Mouse (Mus musculus): ENCODE data around the gene Gm17949. TPM values are rescaled to one million over a fixed set of nuclear protein-coding genes. Genes with fewer than 3 reads are reported as not detected.

The Gm17949 gene
- polyA plus RNA-seq (2016; fragmentation: Nextera tagmentation; extraction: Ambion mirVana) = 0.22 and 0.43 TPM in 2 replicates

DNA sequence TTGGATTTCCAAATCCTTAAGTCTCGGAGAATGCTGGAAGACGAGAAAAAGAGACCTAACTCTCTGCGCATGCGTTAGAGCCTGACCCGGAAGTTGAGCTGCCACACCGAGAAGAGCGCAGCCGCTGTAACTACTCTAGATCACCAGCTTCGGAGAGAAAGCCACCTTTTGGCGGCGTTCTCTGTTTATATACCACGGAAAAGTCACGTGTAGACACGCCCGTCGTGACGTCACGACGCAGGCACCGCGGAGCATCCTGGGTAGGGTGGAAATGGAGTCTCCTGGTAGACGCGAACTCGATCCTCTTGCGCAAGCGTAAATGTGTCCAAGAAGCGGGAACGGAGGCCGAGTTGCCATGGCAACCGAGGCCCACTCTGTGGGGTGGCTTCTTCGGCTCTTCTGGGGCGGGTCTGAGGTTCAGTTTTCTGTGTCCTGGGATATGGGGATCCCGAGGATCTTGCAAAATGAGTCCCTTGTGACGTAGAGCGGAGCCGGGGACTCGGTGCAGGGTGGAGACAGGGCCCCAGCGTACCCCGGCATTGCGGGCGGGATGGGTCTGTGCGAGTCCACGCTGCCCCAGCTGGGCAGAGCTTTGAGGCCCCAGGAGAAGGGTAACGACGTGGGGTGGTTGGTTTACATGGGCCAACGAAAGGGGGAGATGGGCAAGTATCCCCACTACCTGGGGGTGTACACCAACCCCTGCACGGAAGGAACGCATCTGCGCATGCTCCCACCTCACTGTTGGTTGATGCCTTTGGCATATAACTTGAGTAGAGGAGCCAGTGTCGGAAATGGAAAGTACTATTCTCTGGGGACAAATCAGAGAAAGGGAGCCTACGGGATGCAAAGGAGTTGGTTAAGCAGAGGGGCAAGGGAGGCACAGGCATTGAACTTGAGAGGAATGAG lies at the start of gene Gm17949, which contains the start of gene Gtf2f1:
Gene Gm17949 (plus strand): TSS at position 234 of the 906 bp plus-strand sequence.
Gene Gtf2f1 (minus strand): TSS at position 53 of the 906 bp plus-strand sequence.
- peak within 1 kb of the TSS; percentile 75 for H3K27ac ChIP-seq (ENCODE audit: poor library complexity, severe bottlenecking)
- H3K9me3 ChIP-seq (replicated peaks) = no peaks in the 10 kb centered on the region
- ATAC-seq (ENCODE audit: insufficient number of reproducible peaks, low FRiP score) = peak; percentile 93
- peak within 1 kb of the TSS; percentile 93 for H3K4me2 ChIP-seq
- no peaks in the 10 kb centered on the region for H3K27me3 ChIP-seq (replicated peaks)
- H3K4me1 ChIP-seq (replicated peaks) = peaks cover 15% of the 10 kb centered on the region
- peak within 1 kb of the TSS; percentile 86 for H3K4me3 ChIP-seq
- peaks cover 29% of the 10 kb centered on the region for H3K36me3 ChIP-seq
- WGBS = under 1% methylated on average over 51 of the region's 51 CpGs
- H3K9ac ChIP-seq = peak within 1 kb of the TSS; percentile 87

- Histone ChIP-seq H3K4me1 (replicated peaks) (no peaks in the 10 kb centered on the region), H3K4me2 (no peak overlapping the region), H3K36me3 (no peaks in the 10 kb centered on the region), H3K27me3 (replicated peaks) (peaks cover 4% of the 10 kb centered on the region; the same call in 1 of the 2 replicates), H3K9ac (no peak overlapping the region), H3K9me3 (replicated peaks) (0 out of 2 replicates have a peak, but pooled peaks cover 3% of the 10 kb centered on the region), H3K4me3 (no peak overlapping the region), H3K27ac (ENCODE audit: poor library complexity, severe bottlenecking) (no peak overlapping the region)
- WGBS = 85% methylated on average over 4 of the region's 4 CpGs
- no peak for ATAC-seq (ENCODE audit: insufficient number of reproducible peaks, low FRiP score)
These were observed 49.4 kb upstream of the Gm17949 start for GRCm38 (mm10) chr17:56961880-56962279.

DNA sequence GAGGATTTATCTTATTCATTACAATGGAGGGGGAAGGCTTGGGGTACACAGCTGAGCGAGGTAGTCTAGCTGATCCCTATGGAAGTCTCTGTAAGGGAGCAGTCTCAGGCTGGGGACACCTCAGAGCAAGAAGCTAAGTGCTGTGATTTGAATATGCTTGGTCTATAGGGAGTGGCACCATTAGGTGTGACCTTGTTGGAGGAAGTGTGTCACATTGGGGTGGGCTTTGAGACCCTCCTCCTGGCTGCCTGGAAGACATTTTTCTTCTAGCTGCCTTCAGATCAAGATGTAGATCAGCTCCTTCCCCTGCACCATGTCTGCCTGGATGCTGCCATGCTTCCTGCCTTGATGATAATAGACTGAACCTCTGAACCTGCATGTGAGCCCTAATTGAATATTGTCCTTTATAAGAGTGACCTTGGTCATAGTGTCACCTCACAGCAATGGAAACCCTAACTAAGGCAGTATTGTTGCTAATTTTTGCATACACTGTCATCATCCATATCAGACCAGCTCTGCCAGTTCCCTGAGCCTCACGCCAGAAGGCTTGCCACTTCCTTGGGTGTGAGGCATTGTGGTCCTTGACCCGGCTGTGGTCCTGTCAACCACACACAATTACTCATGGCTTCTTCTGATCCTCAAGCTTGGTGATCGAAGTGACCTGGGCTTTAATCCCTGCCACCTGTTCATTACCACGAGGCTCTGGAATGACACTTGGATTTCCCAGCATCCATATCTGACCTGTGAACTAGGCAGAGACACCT lies 48.4 kb upstream of the Gm17949 start:
- WGBS = 61% methylated on average over 5 of the region's 5 CpGs
- Histone ChIP-seq H3K27ac (ENCODE audit: poor library complexity, severe bottlenecking) (no peak overlapping the region), H3K27me3 (replicated peaks) (peaks cover 4% of the 10 kb centered on the region; the same call in 1 of the 2 replicates), H3K4me3 (no peak overlapping the region), H3K4me1 (replicated peaks) (no peaks in the 10 kb centered on the region), H3K4me2 (no peak overlapping the region), H3K9ac (no peak overlapping the region), H3K36me3 (no peaks in the 10 kb centered on the region), H3K9me3 (replicated peaks) (0 out of 2 replicates have a peak, but pooled peaks cover 3% of the 10 kb centered on the region)
- ATAC-seq (ENCODE audit: insufficient number of reproducible peaks, low FRiP score) = no peak

DNA sequence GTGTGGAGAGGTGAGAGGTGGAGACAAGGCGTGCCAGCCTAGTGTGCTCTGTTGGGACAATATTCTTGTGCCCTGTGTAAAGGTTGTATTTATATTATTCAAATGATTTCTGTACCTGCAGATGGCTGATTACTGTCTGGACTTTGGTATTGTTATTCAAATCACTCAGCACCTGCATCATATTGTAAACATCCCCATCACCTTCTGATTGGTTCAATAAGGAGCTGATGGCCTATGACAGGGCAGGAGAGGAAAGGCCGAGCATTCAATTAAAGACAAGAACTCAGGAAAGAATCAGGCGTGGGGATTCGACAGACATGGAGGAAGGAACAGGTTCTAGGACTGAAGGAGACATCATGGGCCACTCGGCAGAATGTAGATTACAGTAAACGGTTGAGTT lies 47.6 kb upstream of the Gm17949 start:
- WGBS = 74% methylated on average over 6 of the region's 6 CpGs
- Histone ChIP-seq H3K4me3 (no peak overlapping the region), H3K4me2 (no peak overlapping the region), H3K4me1 (replicated peaks) (no peaks in the 10 kb centered on the region), H3K9ac (no peak overlapping the region), H3K27ac (ENCODE audit: poor library complexity, severe bottlenecking) (no peak overlapping the region), H3K36me3 (no peaks in the 10 kb centered on the region), H3K27me3 (replicated peaks) (peaks cover 4% of the 10 kb centered on the region; the same call in 1 of the 2 replicates), H3K9me3 (replicated peaks) (0 out of 2 replicates have a peak, but pooled peaks cover 3% of the 10 kb centered on the region)
- no peak for ATAC-seq (ENCODE audit: insufficient number of reproducible peaks, low FRiP score)

DNA sequence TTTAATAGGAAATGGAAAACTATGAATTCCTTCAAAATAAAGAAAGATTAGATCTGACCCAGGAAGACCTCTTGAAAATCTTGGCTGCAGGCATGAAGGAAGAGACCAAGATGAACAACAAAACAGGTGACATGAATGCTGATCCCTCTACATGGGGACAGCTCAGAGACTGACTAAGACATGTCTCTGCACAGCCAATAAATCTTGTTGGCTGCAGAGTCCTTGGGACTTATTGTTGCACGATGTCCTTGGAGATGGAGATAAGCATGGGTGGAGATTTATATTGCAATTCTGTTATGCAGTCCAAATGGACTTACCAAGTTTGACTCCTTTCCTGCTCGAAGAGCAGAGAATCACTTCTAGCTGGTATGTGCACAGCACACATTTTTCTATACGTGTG lies 41.9 kb upstream of the Gm17949 start:
- no peak overlapping the region for H3K4me3 ChIP-seq
- H3K27me3 ChIP-seq (replicated peaks) = peaks cover 8% of the 10 kb centered on the region; the same call in 1 of the 2 replicates
- H3K36me3 ChIP-seq = no peaks in the 10 kb centered on the region
- no peak for ATAC-seq (ENCODE audit: insufficient number of reproducible peaks, low FRiP score)
- 60% methylated on average over 3 of the region's 3 CpGs for WGBS
- H3K4me2 ChIP-seq = no peak overlapping the region
- H3K4me1 ChIP-seq (replicated peaks) = no peaks in the 10 kb centered on the region
- H3K9me3 ChIP-seq (replicated peaks) = no peaks in the 10 kb centered on the region
- no peak overlapping the region for H3K9ac ChIP-seq
- no peak overlapping the region for H3K27ac ChIP-seq (ENCODE audit: poor library complexity, severe bottlenecking)

- no peaks in the 10 kb centered on the region for H3K4me1 ChIP-seq (replicated peaks)
- no peak overlapping the region for H3K27ac ChIP-seq (ENCODE audit: poor library complexity, severe bottlenecking)
- H3K9me3 ChIP-seq (replicated peaks) = no peaks in the 10 kb centered on the region
- H3K27me3 ChIP-seq (replicated peaks) = peaks cover 7% of the 10 kb centered on the region; the same call in 1 of the 2 replicates
- WGBS = 52% methylated on average over 5 of the region's 5 CpGs
- no peak for ATAC-seq (ENCODE audit: insufficient number of reproducible peaks, low FRiP score)
- H3K4me3 ChIP-seq = no peak overlapping the region
- H3K36me3 ChIP-seq = no peaks in the 10 kb centered on the region
- no peak overlapping the region for H3K9ac ChIP-seq
- H3K4me2 ChIP-seq = no peak overlapping the region
These were observed 41.2 kb upstream of the Gm17949 start for GRCm38 (mm10) chr17:56970081-56970480.

DNA sequence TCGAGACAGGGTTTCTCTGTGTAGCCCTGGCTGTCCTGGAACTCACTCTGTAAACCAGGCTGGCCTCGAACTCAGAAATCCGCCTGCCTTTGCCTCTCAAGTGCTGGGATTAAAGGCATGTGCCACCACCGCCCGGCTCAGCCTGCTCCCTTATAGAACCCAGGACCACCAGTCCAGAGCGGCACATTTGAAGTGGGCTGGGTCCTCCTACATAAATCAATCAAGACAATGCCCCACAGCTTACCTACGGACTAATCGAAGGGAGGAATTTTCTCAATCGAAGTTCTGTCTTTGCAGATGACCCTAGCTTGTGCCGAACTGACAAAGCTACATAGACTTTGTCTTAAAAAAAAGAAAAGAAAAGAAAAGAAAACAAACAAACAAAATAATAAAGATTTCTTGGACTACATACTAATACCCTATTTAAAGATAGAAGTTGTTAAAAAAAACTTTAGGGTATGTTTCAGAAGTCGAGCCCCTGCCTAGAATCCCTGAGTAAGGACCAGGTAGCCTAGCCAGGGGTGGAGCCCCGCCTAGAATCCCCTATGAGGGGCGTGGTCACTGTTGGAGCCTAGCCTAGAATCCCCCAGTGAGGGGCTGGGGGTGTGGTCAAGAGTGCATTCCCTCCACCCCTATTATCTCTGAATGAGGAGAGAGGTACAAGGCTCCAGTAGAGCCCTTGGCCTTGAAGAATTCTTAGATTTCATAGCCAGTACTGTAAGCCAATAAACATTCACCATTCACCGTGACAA lies 37.1 kb upstream of the Gm17949 start:
- Histone ChIP-seq H3K27ac (ENCODE audit: poor library complexity, severe bottlenecking) (no peak overlapping the region), H3K9ac (no peak overlapping the region), H3K36me3 (no peaks in the 10 kb centered on the region), H3K4me1 (replicated peaks) (no peaks in the 10 kb centered on the region), H3K4me2 (no peak overlapping the region), H3K9me3 (replicated peaks) (no peaks in the 10 kb centered on the region), H3K27me3 (replicated peaks) (peaks cover 7% of the 10 kb centered on the region; the same call in 1 of the 2 replicates), H3K4me3 (no peak overlapping the region)
- WGBS = 63% methylated on average over 14 of the region's 14 CpGs
- no peak for ATAC-seq (ENCODE audit: insufficient number of reproducible peaks, low FRiP score)

DNA sequence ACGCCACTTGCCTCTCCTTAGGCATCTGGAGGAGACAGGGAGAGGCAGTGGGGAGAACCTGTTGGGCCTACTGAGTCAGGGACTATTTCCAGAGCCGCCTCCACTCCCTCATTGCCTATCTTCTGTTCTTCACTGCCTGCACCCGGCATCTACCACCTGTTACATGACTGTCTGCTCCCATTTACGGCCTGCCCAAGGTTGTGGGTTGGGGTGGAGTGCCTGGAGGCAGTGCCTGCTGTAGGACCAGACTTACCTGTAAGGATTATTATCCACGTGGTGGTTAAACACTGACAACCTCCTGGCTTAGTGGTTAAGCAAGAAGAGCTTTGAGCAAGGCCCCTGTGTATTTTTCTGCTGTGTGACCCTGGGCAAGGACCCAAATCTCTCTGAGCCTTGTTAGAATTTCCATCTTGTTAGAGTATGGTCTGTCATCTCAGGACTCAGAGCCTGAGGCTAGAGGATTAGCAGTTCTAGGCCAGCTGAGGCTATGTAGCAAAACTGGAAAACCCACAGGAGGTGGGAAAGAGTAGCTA lies 36.5 kb upstream of the Gm17949 start:
- no peak overlapping the region for H3K4me2 ChIP-seq
- no peaks in the 10 kb centered on the region for H3K4me1 ChIP-seq (replicated peaks)
- H3K4me3 ChIP-seq = no peak overlapping the region
- H3K36me3 ChIP-seq = no peaks in the 10 kb centered on the region
- no peak overlapping the region for H3K27ac ChIP-seq (ENCODE audit: poor library complexity, severe bottlenecking)
- H3K9me3 ChIP-seq (replicated peaks) = no peaks in the 10 kb centered on the region
- H3K9ac ChIP-seq = no peak overlapping the region
- H3K27me3 ChIP-seq (replicated peaks) = peaks cover 7% of the 10 kb centered on the region; the same call in 1 of the 2 replicates
- whole genome bisulfite sequencing = 77% methylated on average over 5 of the region's 5 CpGs
- ATAC-seq (ENCODE audit: insufficient number of reproducible peaks, low FRiP score) = no peak

DNA sequence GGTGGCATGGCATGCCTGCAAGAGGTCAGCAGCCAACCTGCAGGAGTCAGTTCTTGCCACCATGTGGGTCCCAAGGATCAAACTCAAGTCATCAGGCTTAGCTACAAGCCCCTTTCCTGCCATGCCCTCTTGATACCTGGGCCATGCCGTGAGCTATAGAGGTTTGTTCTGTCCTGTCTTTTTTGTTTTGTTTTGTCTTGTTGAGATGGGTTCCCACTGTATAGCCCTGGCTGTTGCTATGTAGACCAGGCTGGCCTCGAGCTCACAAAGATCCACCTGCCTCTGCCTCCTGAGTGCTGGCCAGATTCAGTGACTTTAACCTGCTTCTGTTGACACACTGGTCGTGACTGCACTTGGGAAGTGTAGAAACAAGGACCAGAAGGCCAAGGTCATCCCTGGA lies 35.9 kb upstream of the Gm17949 start:
- Histone ChIP-seq H3K4me3 (no peak overlapping the region), H3K4me2 (no peak overlapping the region), H3K27ac (ENCODE audit: poor library complexity, severe bottlenecking) (no peak overlapping the region), H3K9ac (no peak overlapping the region), H3K27me3 (replicated peaks) (peaks cover 7% of the 10 kb centered on the region; the same call in 1 of the 2 replicates), H3K4me1 (replicated peaks) (no peaks in the 10 kb centered on the region), H3K36me3 (no peaks in the 10 kb centered on the region), H3K9me3 (replicated peaks) (no peaks in the 10 kb centered on the region)
- WGBS = 66% methylated on average over 3 of the region's 3 CpGs
- ATAC-seq (ENCODE audit: insufficient number of reproducible peaks, low FRiP score) = no peak

GRCm38 (mm10) chr17:56976531-56977390 lies 34.5 kb upstream of the Gm17949 start:
- Histone ChIP-seq H3K4me2 (no peak overlapping the region), H3K27ac (ENCODE audit: poor library complexity, severe bottlenecking) (no peak overlapping the region), H3K9ac (no peak overlapping the region), H3K4me1 (replicated peaks) (no peaks in the 10 kb centered on the region), H3K9me3 (replicated peaks) (no peaks in the 10 kb centered on the region), H3K36me3 (no peaks in the 10 kb centered on the region), H3K4me3 (no peak overlapping the region), H3K27me3 (replicated peaks) (no peaks in the 10 kb centered on the region)
- no peak for ATAC-seq (ENCODE audit: insufficient number of reproducible peaks, low FRiP score)
- 63% methylated on average over 8 of the region's 8 CpGs for WGBS
